Mouse (Mus musculus): ENCODE results near the gene Ypel3. TPM values are rescaled to one million over a fixed set of nuclear protein-coding genes. Genes with fewer than 3 reads are reported as not detected.
A peak's percentile ranks its signal among the peaks of the same experiment; 100 is the strongest.

Gene Ypel3
- polyA plus RNA-seq, 1 experiment, result 636 TPM

DNA sequence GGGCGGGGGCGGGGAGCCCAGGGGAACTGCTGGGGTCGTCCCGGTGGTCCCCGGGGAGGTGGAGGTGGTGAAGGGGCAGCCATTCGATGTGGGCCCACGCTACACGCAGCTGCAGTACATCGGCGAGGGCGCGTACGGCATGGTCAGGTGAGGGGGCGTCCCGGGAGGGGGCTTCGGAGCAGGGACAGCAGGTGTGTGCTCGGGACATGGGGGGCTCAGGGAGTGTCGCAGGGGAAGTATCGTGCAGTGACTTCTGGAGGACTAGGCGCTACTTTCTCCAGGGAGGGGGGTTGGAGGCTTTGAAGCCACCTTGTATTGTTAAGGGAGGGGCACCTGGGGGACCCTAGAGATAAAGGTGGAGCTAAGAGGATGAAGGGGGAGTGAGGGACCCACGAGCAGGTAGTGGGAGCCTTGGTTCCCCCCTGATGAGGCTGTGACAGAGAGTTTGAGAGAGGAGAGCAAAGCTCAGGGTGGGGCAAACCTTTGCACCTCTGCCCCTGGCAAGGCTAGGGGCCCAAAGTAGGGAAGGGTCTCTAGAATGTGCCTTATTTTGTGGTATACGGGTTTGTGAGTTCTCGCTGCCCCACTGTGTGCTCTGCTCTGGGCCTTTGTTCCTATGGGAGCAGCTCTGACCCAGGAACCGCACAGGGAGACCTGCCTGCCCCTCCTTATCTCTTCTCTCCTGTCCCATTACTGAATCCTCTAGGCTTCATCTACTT lies 16.9 kb upstream of the Ypel3 start:
- TF ChIP-seq POLR2A (IDR thresholded peaks at IDR 0.05; ENCODE audit: borderline replicate concordance, insufficient read depth, low read length), result no peak
- TF ChIP-seq CTCF (IDR thresholded peaks at IDR 0.05; ENCODE audit: borderline replicate concordance, insufficient read depth, low read depth, low read length), result no peak

DNA sequence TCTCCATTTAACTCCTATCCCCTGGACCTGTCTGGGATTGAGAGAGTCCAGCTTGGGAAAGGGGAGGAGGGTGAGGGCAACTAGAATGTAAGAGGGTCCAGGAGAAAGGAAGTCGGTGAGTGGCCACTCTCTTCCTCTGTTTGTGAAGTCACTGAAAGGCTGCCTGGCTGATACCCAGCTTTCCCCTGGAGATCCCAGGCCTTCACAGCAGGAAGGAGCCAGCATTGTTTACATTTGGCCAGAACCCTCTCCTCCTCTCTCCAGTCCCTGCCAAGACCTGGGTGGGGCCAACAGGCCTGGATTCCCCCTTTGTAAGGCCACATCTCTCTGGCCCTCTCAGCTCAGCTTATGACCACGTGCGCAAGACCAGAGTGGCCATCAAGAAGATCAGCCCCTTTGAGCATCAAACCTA lies 16.4 kb upstream of the Ypel3 start:
- TF ChIP-seq CTCF (IDR thresholded peaks at IDR 0.05; ENCODE audit: borderline replicate concordance, insufficient read depth, low read depth, low read length), result no peak
- no peak for TF ChIP-seq POLR2A (IDR thresholded peaks at IDR 0.05; ENCODE audit: borderline replicate concordance, insufficient read depth, low read length)
- H3K27ac ChIP-seq (ENCODE audit: insufficient read depth, low read length), result peak overlapping the region; percentile 45
- H3K4me3 ChIP-seq (replicated peaks; ENCODE audit: insufficient read depth, low read depth, low read length), result peak overlapping the region; percentile 84
- H3K4me1 ChIP-seq (ENCODE audit: control insufficient read depth, insufficient read depth, low read length), result peaks cover 20% of the 10 kb centered on the region
- H3K27me3 ChIP-seq (ENCODE audit: control insufficient read depth, insufficient read depth, low read length), result no peaks in the 10 kb centered on the region
- WGBS, result 1% methylated on average over 3 of the region's 3 CpGs
- peak; percentile 78 to 81 for DNase-seq

More for the DNA sequence above, 16.9 kb upstream of the Ypel3 start:
- peak overlapping the region; percentile 84 for H3K4me3 ChIP-seq (replicated peaks; ENCODE audit: insufficient read depth, low read depth, low read length)
- peak overlapping the region; percentile 95 for H3K27ac ChIP-seq (ENCODE audit: insufficient read depth, low read length)
- H3K4me1 ChIP-seq (ENCODE audit: control insufficient read depth, insufficient read depth, low read length), result peaks cover 20% of the 10 kb centered on the region
- no peak for DNase-seq
- no peaks in the 10 kb centered on the region for H3K27me3 ChIP-seq (ENCODE audit: control insufficient read depth, insufficient read depth, low read length)
- 2% methylated on average over 24 of the region's 24 CpGs for WGBS

DNA sequence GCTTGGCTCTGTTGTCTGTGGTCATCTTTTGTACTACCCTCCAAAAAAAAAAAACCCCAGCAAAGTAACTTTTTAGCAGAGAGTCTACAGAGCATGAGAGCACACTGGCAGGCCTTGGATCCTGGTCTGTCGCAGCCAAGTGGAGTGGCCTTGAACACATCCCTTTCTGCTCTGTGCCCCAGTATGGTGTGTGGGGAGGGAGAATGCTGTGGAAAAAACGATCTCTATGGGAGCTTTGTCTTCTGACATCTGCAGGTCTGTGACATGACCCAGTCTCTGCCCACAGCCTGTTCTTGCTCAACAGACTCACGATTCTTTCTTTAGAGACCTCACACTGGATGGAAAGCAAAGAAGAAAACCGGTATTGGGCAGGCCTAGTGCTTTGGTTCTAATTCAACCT lies 15.8 kb upstream of the Ypel3 start:
- no peak for TF ChIP-seq POLR2A (IDR thresholded peaks at IDR 0.05; ENCODE audit: borderline replicate concordance, insufficient read depth, low read length)
- no peak for TF ChIP-seq CTCF (IDR thresholded peaks at IDR 0.05; ENCODE audit: borderline replicate concordance, insufficient read depth, low read depth, low read length)
- H3K27ac ChIP-seq (ENCODE audit: insufficient read depth, low read length), result peak overlapping the region; percentile 45; the same call in 1 of the 2 replicates
- no peaks in the 10 kb centered on the region for H3K27me3 ChIP-seq (ENCODE audit: control insufficient read depth, insufficient read depth, low read length)
- peak overlapping the region; percentile 14 for H3K4me3 ChIP-seq (replicated peaks; ENCODE audit: insufficient read depth, low read depth, low read length)
- DNase-seq, result no peak
- 46% methylated on average over 4 of the region's 4 CpGs for WGBS
- H3K4me1 ChIP-seq (ENCODE audit: control insufficient read depth, insufficient read depth, low read length), result peaks cover 20% of the 10 kb centered on the region

DNA sequence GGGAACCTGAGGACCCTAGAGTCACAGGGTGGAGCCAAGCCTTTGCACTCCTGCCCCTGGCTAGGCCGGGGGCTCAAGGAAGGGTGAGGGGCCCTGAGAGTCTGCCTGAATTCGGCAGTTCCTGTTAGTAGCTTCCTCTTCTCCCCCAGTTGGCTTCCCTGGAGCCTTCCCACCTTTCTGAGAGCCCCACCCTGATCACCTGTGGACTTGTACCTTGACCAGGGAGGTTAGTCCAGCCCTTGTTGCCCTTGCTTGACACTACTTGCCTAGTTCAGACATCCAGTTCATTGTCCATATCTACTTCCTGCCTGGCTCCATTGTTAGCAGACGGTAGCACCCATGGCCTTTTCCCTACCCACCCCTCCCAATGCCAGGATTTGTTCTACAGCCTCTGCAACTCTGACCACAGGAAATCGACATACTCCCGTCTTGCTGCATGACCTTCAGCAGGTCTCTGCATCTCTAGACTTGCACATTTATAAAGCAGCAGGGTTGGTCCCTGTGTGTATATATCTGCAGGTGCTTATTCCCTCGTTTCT lies 15.2 kb upstream of the Ypel3 start:
- Histone ChIP-seq H3K27ac (ENCODE audit: insufficient read depth, low read length) (no peak overlapping the region), H3K4me3 (replicated peaks; ENCODE audit: insufficient read depth, low read depth, low read length) (no peak overlapping the region), H3K27me3 (ENCODE audit: control insufficient read depth, insufficient read depth, low read length) (no peaks in the 10 kb centered on the region), H3K4me1 (ENCODE audit: control insufficient read depth, insufficient read depth, low read length) (peaks cover 20% of the 10 kb centered on the region)
- no peak for DNase-seq
- 59% methylated on average over 6 of the region's 6 CpGs for WGBS
- no peak for TF ChIP-seq CTCF (IDR thresholded peaks at IDR 0.05; ENCODE audit: borderline replicate concordance, insufficient read depth, low read depth, low read length)

GRCm38 (mm10) chr7:126762471-126763008 lies 14.2 kb upstream of the Ypel3 start:
- peak overlapping the region; percentile 11 for H3K4me3 ChIP-seq (replicated peaks; ENCODE audit: insufficient read depth, low read depth, low read length)
- no peaks in the 10 kb centered on the region for H3K27me3 ChIP-seq (ENCODE audit: control insufficient read depth, insufficient read depth, low read length)
- WGBS, result 19% methylated on average over 17 of the region's 17 CpGs
- H3K4me1 ChIP-seq (ENCODE audit: control insufficient read depth, insufficient read depth, low read length), result peaks cover 20% of the 10 kb centered on the region
- peak; percentile 35 to 39 for DNase-seq
- H3K27ac ChIP-seq (ENCODE audit: insufficient read depth, low read length), result no peak overlapping the region
- TF ChIP-seq POLR2A (IDR thresholded peaks at IDR 0.05; ENCODE audit: borderline replicate concordance, insufficient read depth, low read length) (no peak), CTCF (IDR thresholded peaks at IDR 0.05; ENCODE audit: borderline replicate concordance, insufficient read depth, low read depth, low read length) (no peak)

DNA sequence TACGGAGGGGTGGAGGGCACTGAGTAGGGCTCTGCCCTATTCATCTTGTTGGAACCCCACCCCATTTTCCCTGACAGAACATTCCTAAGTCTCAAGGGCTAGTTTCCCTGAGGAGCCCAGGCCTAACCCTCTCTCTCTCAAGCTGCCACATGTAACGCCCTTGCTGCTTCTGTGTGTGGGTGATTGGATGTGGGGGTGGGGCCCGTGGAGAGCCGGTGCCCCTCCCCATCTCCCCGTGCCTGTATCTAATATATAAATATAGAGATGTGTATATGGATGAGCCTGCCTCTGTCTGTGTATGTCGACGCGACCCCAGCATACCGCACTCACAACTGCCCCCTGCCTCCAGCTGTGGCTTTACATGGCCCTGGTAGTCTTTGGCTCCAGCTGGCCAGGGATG lies 11.2 kb upstream of the Ypel3 start:
- 90% methylated on average over 9 of the region's 9 CpGs for WGBS
- Histone ChIP-seq H3K4me1 (ENCODE audit: control insufficient read depth, insufficient read depth, low read length) (peaks cover 20% of the 10 kb centered on the region), H3K27me3 (ENCODE audit: control insufficient read depth, insufficient read depth, low read length) (no peaks in the 10 kb centered on the region), H3K27ac (ENCODE audit: insufficient read depth, low read length) (no peak overlapping the region), H3K4me3 (replicated peaks; ENCODE audit: insufficient read depth, low read depth, low read length) (no peak overlapping the region)
- no peak for DNase-seq
- no peak for TF ChIP-seq CTCF (IDR thresholded peaks at IDR 0.05; ENCODE audit: borderline replicate concordance, insufficient read depth, low read depth, low read length)
- no peak for TF ChIP-seq POLR2A (IDR thresholded peaks at IDR 0.05; ENCODE audit: borderline replicate concordance, insufficient read depth, low read length)

DNA sequence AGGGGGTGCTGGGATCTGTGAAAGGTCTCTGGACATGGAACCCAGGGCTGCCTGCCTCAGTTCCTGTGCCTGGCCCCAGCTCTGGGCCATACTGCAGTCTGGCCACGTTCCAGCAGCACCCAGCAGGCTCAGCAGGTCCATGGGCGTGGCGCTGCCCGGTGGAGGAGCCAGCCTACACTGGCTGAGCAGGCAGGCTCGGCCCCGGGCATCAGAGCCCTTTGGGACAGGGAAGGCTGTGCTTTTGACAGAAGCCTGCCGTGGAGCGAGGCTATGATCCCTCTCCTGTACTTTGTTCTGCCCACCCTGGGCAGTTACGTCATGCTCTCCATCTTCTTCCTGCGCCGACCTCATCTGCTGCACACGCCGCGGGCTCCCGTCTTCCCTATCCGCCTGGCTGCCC lies 10.6 kb upstream of the Ypel3 start, which contains the start of gene Gdpd3:
TSS of gene Gdpd3 (plus strand) at position 134 of the 400 bp plus-strand sequence.
- WGBS, result 77% methylated on average over 16 of the region's 16 CpGs
- H3K27ac ChIP-seq (ENCODE audit: insufficient read depth, low read length), result no peak within 1 kb of the TSS
- no peaks in the 10 kb centered on the region for H3K27me3 ChIP-seq (ENCODE audit: control insufficient read depth, insufficient read depth, low read length)
- DNase-seq, result no peak
- H3K4me3 ChIP-seq (replicated peaks; ENCODE audit: insufficient read depth, low read depth, low read length), result no peak within 1 kb of the TSS
- peaks cover 17% of the 10 kb centered on the region for H3K4me1 ChIP-seq (ENCODE audit: control insufficient read depth, insufficient read depth, low read length)
- TF ChIP-seq CTCF (IDR thresholded peaks at IDR 0.05; ENCODE audit: borderline replicate concordance, insufficient read depth, low read depth, low read length), result no peak
- TF ChIP-seq POLR2A (IDR thresholded peaks at IDR 0.05; ENCODE audit: borderline replicate concordance, insufficient read depth, low read length), result no peak

- no peaks in the 10 kb centered on the region for H3K27me3 ChIP-seq (ENCODE audit: control insufficient read depth, insufficient read depth, low read length)
- TF ChIP-seq POLR2A (IDR thresholded peaks at IDR 0.05; ENCODE audit: borderline replicate concordance, insufficient read depth, low read length) (no peak), CTCF (IDR thresholded peaks at IDR 0.05; ENCODE audit: borderline replicate concordance, insufficient read depth, low read depth, low read length) (no peak)
- 89% methylated on average over 8 of the region's 8 CpGs for WGBS
- no peak for DNase-seq
- no peak overlapping the region for H3K4me3 ChIP-seq (replicated peaks; ENCODE audit: insufficient read depth, low read depth, low read length)
- no peak overlapping the region for H3K27ac ChIP-seq (ENCODE audit: insufficient read depth, low read length)
- H3K4me1 ChIP-seq (ENCODE audit: control insufficient read depth, insufficient read depth, low read length), result peaks cover 12% of the 10 kb centered on the region; the same call in 1 of the 2 replicates
Measured at GRCm38 (mm10) chr7:126767001-126767400, 9.8 kb upstream of the Ypel3 start.

All from cerebellum, adult 2 months (tissue).